Mouse (Mus musculus): ENCODE data around the gene Slc6a21.
"Not testable (repeated sequence)": the region's sequence is repeated elsewhere in the genome, so short reads cannot be mapped to it uniquely, and the experiment has no call there.

The Slc6a21 gene

DNA sequence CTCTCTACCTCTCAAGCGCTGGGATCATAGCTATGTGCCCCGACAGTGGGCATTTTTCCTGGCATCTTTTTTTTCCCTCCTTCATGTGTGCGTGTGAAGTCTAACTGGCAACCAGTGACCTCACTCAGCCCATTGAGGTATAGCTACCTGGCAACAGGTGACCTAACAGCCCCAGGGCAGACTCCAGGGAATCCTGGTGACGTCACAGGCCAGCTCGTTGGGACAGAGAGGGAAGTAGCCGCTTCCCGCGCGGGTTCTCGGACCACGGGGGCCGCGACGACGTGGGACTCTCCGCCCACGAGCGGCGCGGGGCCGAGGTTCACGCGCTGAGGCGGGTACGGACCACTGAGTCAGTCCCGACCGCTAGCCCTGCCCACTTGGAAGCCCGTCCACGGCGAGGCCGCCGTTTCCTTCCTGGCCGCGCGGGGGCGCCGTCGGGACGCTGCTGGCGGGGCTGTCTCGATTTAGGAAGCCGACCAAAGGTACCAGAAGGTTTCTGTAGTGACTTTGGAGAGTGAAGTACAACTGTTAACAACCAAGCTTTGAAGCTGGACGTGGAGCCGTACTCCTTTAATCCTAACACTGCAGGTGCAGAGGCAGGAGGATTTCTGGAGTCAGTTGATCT, at the start of gene Slc6a21:
Slc6a21 (plus strand) TSS at position 378 of the 625 bp plus-strand sequence.
- DNase-seq (ENCODE audit: low read depth) = peak; percentile 46

DNA sequence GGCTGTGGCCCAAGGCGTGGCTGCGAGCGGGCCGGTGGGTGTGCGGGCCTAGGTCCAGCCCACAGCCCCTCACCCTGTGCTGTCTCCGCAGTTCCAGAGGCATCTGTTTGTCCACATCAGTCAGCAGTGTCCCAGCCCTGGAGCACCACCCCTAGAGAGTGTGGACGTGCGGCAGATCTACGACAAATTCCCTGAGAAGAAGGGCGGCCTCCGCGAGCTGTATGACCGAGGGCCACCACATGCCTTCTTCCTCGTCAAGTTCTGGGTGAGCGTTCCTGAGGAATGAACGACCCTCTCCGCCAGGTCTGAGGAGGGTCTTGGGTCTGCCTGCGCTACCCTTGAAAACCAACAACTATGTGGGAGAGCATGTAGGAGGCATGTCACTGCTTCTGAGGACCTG, 48.8 kb upstream of the Slc6a21 start:
- DNase-seq (ENCODE audit: low read depth) = no peak

DNA sequence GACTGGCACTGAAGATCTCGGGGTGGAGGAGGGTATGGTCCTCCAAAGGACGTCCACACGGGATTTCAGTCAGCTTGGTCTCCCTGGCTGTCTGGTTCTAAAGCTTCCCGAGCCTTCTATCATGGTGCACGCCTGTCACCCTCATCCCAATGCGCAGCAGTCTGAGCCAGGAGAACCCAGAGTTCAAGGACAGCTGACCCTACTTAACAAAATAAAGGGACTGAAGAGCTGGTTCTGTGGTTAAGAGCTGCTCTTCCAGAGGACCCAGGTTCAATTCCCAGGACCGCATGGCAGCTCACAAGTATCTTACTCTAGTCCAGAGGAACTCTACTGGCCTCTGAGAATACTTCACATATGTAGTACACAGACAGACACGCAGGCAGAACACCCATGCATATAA, 48.3 kb upstream of the Slc6a21 start:
- no peak for DNase-seq (ENCODE audit: low read depth)

DNA sequence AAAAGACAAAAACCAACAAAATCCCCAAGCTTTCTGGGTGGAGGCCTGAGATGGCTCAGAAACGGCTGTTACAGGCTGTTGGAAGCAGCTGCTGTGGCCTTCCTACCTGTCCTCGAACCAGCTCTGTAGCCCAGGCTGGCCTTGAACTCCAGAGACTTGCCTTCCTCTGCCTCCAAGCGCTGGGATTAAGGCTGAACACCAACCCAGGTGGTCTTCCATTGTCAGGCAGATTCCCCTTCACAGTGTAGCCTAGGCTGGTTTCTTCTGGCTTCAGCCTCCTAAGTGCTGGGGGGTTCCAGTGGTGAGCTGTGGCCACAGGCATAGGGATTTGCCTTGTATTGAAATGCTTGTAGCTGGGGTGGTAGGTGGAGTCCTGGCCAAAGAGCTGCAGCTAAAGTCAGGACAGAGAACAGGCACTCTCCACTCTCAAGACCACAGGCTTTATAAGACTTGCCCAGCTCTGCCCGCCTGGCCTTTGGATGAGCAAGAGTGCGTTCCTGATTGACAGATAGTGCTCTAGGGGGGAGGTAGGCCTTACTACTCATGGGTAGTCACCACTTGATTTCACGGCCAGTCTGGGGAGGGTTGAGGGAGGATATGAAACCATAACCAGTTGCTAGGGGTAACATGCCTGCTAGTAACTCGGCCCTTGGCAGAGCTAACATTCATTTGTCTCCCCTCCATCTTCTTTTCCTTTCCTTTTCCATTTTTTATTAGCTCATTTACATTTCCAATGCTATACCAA, 47.7 kb upstream of the Slc6a21 start:
- no peak for DNase-seq (ENCODE audit: low read depth)

DNA sequence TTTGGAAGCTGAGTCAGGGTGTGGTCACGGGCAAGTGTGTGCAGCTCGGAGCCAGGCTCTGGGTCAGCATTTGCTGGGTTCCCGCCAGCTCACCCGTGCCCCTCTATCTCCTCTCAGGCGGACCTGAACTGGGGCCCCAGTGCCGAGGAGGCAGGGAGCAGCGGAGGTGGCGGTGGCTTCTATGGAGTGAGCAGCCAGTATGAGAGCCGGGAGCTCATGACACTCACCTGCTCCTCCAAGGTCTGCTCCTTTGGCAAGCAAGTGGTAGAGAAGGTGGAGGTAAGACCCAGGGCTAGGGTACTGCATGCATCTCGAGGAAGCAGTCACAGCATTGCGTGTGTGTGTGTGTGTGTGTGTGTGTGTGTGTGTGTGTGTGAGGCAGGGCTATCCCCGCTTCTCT, 46.1 kb upstream of the Slc6a21 start:
- no peak for DNase-seq (ENCODE audit: low read depth)

DNA sequence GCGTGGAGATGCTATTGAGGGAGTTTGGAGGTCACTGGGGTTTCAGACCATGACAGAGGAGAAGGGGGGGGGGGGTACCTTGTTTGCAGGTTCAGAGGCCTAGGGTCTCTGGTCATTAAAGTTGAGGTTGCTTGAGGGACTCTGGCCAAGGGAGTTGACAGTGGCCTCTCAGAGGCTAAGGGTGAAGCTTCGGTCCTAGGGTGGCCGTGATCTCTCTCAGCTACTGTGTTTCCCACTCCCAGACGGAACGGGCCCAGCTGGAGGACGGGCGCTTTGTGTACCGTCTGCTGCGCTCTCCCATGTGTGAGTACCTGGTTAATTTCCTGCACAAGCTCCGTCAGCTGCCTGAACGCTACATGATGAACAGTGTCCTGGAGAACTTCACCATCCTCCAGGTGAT, 45.4 kb upstream of the Slc6a21 start:
- no peak for DNase-seq (ENCODE audit: low read depth)

DNA sequence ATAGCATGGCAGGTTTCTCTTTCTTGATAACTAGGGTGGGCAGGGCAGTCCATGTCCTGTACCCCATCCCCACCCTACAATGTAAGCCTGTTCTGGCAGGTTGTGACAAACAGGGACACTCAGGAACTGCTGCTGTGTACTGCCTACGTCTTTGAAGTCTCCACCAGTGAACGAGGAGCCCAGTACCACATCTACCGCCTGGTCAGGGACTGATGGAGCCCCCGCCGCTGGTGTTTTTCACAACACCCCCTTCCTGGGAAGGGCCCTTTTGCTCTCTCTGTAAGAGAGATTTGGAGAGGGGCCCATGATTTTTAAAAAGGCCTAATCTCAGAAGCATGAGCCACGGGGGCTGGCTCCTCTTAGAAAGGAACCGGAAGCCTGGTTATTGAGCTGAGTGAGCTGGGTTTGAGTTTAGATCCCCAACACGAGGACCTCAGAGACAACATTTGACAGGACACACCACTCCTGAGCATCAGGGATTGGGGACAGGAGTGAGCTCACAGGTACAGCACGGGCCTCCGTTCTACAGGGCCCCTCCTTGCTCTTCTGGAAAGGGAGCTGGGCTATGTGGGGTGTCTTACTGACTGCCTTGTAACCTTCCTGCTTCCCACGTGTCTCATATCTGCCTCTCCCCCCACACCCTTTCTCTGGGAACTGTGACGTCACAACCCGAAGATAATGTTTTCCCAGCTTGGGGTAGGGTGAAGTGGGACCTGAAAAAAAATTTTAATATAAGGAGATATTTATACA, 44.4 kb upstream of the Slc6a21 start:
- DNase-seq (ENCODE audit: low read depth) = peak; percentile 43

DNA sequence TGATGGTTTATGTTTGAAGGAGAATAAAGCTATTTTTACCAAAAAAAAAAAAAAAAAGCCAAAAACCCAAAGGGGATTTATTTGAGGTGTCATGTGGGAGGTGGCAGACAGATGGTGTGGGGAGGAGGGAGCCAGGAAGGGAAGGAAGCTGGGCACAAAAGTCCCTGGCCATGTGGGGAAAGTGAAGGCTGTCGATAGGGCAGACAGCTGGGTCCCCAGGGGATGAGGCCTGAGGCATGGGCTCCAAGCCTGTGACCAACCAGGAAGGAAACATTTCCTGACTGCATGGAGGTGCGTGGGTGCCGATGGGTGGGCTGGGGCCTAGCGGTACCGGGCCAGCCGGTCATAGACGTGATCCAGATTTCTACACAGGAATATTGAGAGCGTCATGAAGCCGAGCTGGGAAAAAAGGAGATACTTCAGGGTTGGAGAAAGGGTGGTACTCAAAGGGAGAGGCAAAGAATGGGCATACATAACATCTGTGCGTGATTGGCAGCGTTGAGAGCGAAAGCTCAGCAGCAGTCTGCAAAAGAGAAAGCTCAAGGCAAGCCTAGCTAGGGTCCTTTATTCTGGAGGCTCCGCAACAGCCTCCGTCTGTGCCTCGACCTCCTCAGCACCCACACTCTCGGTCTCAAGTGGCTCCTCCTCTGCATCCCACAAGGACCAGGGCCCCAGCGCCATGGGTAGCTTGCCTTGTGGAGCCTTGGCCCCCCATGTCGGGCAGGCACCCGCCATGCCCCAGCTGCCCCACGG, 43.6 kb upstream of the Slc6a21 start:
- no peak for DNase-seq (ENCODE audit: low read depth)

DNA sequence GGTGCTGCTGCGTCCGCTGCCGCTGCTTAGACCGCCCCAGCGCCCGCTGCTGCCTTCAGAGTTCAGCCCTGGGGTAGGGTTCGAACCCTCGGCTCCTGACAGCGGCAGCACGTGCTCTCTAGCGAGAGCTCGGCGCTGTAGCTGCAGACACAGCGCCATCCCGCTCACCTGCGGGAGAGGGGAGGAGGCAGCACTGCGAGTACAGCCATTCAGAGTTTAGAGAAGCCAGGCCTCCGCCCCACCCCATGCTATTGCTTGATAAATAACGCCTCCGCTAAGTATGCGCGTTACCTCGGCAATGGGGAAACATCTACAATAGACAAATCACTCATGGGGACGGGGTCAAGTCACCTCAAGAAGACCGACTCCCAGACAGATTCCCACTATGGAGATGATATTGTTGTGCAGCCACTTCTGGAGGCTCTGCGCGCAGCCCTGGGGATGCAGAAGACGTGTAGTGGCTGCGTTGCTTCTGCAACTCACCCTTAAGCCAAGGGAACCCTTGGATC, 42.9 kb upstream of the Slc6a21 start:
- no peak for DNase-seq (ENCODE audit: low read depth)

DNA sequence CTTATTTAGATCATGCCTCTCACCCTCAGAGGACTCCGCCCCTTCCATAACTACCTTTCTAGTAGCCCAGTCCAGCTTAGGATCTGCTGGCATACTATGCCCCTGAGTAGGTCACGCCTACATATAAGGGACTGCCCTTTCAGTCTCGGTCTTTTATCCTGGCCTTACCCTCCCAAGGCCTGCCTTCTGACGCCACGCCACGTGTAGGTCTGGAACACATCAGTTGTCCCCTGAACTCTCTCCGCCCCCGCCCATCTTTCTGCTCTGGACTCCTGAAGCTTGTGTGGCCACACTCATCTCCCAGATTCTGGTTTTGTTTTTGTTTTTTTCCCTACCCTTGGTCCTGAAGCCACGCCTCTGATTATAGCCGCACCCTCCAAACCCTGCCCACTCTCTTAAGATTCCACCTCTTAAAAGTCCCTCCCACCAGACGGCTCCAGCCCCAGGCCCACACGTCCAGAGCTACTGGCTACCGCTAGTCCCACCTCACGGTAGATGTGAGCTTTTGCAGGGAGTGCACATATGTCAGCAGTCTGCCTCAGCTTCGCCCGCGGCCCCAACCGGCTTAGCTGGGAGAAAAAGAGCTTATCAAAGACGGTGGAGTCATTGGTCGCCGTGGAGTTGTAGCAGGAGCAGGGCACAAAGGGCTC, 42.3 kb upstream of the Slc6a21 start:
- DNase-seq (ENCODE audit: low read depth) = no peak

DNA sequence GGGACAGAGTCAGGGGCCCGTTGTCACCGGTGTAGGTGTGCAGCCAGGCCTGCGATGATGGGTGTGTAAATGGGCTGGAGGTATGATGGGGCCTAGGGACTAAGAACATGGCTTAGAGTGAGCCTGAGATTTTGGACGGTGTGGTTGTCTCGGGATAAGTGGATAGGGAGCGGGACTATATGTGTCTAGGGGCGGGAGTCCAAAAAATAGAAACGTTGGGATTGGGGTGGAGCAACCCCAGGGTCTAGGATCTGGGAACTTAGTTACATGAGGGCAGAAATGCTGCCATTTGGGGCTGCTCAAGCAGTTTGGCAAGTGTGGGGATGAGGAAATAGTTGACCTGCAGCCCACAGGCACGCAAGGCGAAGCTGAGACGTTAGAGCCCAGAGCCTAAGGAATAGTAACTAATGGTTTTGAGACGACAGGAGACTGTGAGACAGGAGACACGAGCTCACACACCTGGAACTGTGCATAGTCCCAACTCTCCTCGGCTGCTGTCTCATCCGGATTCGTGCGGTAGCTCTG, 41.6 kb upstream of the Slc6a21 start:
- no peak for DNase-seq (ENCODE audit: low read depth)

DNA sequence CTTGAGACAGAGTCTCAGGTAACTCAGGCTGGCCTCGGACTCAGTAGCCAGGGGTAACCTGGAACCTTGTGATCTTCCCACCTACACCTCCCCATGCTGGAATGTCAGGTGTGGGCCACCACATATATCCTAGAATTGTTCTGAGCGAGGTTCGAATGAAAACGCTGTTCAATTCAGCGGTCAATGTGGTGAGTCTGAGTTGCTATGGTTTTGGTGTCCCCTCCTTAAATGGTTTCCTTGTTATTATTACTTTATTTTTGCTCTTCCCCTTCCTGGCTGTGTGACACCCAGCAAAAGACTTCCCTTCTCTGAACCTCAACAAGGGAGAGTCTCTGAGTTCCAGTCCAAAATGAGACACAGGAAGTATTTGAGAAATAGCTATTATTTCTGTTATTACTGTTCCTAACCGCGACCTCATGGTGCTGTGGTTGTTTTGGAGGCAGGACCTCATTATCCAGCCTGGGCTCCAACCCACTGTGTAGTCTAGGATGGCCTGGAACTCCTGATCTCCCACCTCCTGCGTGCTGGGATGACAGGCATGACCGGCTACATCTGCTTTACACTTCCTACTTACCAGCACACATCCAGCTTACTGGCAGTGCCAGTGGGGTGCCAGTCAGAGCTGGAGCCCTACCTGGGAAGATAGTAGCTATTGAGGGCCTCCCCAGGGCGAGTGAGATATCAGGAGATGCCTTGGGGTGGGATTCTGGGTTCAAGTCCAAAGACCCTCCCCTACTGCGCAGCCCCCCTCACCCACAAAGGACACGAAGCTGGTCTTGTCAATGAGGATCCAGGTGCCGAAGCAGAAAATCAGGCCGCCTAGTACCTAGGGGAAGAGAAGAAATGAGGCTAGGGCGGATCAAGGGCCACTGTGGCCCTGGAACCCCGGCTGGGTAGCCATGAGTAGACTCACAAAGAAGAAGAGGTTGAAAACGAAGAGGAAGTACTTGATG, 39.3 kb upstream of the Slc6a21 start:
- DNase-seq (ENCODE audit: low read depth) = no peak

DNA sequence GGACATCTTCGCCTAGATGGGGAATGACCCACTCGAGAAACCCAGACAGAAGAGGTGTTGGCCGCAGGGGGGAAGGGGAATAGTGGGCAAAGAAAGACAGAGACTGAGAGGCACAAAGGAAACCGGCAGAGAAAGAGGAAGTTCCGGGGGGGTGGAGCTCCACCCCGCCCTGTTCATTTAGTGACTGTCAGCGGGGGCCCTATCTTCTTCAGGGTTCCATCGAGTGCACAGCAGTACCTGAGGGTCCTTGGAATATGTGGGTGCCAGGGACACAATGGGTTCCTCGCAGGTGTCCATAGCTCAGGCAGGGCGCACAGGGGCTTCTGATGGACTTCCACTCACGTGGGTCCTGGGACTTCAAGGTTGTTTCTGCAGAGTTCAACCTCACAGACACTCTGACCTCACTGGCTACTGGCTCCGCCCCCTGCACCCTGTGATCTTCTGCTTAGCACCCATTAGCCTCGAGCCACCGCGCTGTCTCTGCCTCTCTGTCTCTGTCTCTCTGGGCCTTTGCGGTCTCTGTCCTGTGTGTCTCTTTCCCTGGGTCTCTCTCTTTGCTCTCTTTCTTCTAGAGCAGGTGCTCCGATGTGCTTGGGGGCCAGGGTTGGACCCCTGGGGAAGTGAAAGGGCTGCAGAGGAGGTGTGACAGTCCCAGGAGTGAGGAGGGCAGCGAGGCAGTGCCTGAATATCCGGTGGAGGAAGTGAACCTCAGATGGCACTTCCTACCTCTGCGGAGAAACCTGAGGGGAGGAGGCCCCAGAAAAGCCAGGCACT, 38.4 kb upstream of the Slc6a21 start, which contains the start of gene Cd37:
Cd37 (minus strand) TSS at position 393 of the 774 bp plus-strand sequence.
- DNase-seq (ENCODE audit: low read depth) = peak; percentile 77

DNA sequence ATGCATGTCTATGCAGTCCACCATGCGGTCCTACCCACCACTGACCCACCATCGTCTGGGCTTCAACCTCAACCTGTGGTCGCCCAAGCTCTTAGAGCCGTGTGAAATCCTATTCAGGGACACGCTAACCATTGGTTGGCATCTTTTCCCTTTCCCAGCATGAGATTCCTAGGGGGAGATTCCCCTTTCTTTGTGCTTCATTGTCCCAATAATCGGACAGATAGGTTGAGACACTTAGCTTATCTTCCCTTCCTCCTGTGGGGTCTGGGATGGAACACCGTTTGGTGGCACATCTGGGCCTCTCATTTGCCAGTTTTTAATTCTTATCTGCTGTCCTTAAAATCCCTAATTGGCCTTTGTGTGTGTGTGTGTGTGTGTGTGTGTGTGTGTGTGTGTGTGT, 37.2 kb upstream of the Slc6a21 start:
- DNase-seq (ENCODE audit: low read depth) = no peak

DNA sequence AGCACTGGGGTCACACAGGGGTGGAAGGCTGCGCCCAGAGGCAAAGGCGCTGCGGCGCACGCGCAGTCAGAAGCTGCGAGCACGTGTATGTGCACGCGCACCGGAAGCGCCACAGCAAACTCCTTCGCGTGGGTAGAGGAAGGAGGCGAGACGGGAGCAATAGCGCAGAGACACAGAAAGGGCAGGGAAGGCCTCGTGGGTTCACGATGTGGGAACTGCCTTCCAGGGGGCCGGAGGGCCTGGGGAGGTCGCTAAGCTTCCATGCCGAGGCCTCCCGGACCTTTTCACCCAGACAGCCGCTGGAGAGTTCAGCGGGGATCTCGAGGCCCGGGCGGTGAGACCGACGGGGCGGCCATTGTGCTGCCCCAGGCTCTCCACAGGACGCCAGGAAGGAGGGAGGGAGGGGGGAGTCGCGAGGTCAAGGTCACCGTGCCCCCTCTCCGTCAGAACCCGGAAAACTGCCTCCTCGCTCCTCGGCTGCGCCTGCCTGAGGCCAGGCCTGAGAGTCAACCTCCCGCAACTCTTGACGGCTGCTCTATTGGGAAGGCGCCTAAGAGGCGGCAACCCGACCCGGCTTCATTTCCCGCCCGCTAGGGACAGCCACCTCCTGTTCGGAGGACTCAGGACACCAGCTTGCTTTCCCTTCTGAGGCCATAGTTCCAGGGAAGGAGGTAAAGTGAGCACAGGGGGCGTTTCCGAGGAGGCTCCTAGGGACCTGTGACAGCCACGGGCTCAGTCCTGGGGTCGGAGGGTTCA, 36.5 kb upstream of the Slc6a21 start, which contains the start of gene Slc6a16:
Slc6a16 (plus strand) TSS at position 453 of the 756 bp plus-strand sequence.
- no peak for DNase-seq (ENCODE audit: low read depth)

DNA sequence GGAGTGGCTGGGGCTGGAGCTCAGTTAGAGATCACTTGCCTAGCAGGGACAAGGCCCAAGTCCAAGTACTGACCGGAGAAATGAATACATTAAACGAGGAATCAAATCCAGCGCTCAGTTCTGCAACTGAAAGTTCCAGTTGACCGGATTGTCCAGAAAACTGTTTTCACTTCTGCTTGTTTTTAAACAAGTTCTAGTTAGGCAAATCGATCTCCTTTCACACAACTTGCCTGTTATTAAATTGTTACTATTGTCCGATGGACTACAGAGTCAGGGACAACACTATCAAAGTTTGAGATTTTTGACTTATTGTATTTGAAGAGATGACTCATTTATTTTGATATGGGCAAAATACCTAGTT, 35.9 kb upstream of the Slc6a21 start:
- DNase-seq (ENCODE audit: low read depth) = no peak

DNA sequence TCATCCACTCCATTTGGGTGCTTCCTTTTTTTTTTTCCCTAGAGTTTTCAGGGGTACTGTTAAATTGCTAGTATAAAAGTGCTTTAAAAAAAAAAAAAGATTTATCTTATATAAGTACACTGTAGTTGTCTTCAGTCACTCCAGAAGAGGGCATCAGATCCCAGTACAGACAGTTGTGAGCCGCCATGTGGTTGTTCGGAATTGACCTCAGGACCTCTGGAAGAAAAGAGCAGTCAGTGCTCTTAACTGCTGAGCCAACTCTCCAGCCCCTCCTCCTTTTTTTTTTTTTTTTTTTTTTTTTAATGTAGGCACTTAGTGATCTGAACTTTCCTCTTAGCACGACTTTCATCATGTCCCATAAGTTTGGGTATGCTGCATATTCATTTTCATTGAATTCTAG, 29.6 kb upstream of the Slc6a21 start:
- DNase-seq (ENCODE audit: low read depth) = no peak

DNA sequence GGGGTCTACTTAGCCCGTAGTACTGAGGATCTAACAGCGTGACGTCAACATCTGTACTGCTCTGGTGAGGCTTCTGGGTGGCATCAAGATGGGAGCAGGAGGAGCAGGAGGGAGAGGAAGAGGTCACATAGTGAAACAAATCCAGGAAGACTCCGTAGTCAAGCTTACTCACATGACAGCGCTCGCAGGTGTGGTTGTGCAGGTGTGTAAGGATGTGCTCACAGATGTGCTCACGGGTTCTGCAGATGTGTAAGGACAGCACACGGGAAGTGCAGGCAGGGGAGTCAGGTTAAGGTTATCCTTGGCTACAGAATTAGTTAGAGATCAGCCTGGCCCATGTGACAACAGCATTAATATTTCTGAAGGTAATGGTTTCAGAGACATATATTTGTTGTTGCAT, 23.5 kb upstream of the Slc6a21 start:
- no peak for DNase-seq (ENCODE audit: low read depth)

DNA sequence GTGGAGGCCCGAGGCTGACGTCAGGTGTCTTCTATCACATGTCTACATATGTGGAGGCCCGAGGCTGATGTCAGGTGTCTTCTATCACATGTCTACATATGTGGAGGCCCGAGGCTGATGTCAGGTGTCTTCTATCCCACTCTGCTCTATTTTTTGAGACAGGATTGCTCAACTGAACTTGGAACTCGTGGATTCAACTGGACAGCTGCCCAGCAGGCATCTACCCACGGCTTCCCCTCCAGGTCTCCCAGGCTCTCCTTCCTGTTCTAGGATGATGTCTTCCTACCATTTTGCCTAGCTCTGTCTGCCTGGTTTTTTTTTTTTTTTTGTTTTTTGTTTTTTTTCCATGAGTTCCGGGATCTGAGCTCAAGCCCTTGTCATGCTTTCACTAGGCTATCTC, 21.5 kb upstream of the Slc6a21 start:
- not testable (repeated sequence) for DNase-seq (ENCODE audit: low read depth)

Data from c-Kit-positive CD71-positive TER-119-negative erythroid progenitor cells, embryonic 14.5 days (primary cell).